Mouse (Mus musculus) neural tube, embryonic 10.5 days (tissue): ENCODE results near the gene Anapc15-ps.

Experiments
- DNase-seq: peaks from one replicate; pipeline ENCODE4 v3.0.0-alpha.2; 2017; ENCODE audit warnings: low spot score; ENCODE audit errors: extremely low spot score

Anapc15-ps gene

DNA sequence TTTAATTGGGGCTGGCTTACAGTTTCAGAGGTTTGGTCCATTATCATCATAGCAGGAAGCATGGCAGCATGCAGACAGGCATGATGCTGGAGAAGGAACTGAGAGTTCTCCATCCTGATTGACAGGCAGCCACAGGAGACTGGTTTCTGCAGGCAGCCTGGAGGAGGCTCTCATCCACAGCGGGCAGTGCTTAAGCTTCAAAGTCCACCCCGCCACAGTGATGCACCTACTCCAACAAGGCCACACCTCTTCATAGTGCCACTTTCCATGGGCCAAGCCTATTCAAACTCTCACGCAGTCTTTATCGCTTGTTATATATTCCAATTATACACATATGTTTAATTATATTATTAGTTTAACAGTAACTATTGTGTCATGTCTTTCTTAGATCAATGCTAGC is 18.1 kb upstream of the Anapc15-ps start:
- no peak for DNase-seq

DNA sequence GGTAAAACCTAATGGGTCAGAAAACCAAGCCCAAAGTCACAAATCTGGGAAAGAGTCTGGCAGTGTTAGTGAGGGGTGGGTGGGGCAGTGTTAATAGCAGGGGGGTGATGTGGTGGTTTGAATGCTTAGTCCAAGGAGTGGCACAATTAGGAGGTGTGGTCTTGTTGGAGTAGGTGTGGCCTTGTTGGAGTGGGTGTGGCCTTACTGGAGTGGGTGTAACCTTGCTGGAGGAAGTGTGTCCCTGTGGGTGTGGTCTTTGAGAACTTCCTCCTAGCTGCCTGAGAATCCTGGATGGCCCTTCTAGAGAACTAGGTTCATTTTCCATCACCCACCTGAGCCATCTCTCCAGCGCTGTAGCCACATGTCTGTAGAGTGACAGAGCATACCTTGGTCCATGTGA is 16.6 kb upstream of the Anapc15-ps start:
- DNase-seq: no peak

DNA sequence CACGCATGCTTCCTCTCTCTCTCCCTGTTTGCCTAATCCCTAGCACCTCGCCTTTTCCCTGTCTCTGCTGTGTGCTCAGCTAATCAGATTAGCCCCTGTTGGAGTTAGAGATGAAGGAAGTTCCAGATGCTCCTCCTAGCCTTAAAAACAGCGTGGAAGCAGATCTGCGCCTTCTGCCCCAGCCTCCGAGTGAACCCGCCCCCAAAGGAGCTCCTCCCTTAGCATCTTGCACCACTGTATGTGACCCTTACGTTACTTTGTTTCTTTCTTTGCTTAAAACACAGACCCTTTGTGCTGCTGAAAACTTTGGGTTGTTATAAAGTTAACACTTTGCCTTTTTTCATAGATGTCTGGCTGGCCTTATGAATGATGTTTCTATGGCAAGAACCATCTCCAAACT is 15.8 kb upstream of the Anapc15-ps start:
- no peak for DNase-seq

DNA sequence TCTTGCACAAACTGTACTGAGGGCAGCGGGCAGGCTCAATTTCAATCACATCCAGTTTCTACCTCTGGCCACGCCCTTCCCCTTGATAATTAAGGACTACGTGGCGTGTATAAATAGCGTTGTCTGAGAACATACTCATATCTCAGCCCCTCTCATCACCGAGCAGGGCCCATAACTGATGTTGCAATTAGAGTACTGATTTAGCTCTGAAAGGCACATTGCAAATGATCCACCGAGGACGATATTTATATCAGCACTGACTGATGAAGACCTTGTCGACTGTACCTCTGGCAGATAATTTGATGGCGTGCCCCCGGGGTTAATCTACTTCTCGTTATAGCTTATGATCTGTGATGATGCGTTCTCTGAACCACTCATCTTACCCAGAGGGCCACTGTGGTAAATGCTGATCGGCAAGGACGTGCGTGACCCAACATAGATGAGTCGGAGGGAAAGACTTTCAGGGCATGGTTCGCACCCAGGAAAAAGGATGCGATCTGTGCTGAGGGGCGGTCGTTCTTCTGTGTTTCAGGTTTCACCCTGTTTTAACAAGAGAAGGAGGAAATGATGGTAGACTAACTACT is 14.4 kb upstream of the Anapc15-ps start:
- DNase-seq: no peak

DNA sequence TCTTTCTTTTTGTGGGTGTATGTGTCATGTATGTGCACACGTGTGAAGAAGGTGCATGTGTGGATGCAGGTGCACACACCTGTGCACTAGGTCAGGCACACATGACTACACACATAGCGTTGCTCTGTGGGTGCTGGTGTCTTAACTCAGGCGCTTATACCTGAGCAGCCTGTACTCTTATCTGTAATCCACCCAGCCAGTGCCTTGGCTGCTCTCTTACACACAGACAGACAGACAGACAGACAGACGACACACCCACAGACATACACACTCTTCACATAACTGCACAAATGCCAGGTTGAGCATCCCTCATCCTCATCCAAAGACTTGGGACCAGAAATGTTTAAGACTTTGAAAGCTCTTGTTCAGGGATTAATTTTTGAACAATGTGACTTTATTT is 12.8 kb upstream of the Anapc15-ps start:
- DNase-seq: no peak

DNA sequence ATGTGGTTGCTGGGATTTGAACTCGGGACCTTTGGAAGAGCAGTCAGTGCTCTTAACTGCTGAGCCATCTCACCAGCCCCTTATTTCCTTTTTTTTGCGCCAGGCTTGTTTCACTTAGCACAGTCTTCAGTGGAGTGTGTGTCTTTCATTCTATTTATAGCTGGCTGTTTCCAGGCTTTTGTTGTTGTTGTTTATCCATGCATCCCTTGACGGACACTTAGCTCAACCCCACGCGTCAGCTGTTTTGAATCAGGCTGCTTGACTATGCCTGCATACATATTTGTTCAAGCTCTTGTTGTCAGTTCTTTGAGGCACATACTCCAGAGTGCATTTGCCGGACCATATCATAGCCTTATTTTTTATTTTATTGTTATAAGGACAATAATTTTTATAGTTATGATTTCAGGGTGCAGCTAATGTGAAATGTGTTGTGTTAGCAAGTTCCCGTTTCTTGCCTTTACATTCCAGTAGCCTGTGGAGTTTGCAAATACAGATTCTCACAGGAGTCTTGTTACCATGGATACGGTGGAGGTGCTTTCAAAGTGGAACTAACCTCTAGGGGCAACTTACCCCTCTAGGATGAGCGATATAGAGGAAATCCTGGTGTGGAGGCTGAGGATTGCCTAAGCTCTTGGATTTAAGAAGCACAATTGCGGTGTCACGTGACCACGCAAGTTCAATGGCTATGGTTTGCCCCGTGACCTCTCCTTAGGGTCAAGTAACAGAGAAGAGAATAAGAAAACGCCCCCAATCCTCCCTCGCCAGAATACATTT is 11.7 kb upstream of the Anapc15-ps start:
- no peak for DNase-seq

DNA sequence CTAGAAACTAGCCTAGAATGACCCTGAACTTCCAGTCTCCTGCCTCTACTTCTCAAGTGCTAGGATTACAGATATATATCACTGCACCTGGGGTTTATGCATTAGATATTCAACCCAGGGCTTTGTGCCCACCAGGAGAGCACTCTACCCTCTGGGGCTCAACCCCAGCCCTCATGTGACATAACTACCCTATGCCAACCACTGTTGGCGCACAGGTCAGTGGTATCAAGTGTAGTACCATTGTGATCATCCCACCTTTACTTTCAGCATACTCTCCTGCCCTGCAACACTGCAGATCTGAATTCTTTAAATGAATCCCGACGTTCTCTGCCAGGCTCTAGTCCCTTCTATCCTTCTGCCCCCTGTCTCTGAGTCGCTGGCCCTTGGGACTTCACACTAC is 11.0 kb upstream of the Anapc15-ps start:
- DNase-seq: no peak

GRCm38 (mm10) chr10:95683735-95684134 is 10.5 kb upstream of the Anapc15-ps start:
- DNase-seq: no peak

GRCm38 (mm10) chr10:95682964-95683363 is 9.7 kb upstream of the Anapc15-ps start:
- no peak for DNase-seq

GRCm38 (mm10) chr10:95682091-95682740 is 9.0 kb upstream of the Anapc15-ps start:
- no peak for DNase-seq

GRCm38 (mm10) chr10:95681481-95681880 is 8.2 kb upstream of the Anapc15-ps start:
- DNase-seq: no peak

- no peak for DNase-seq
These were observed 7.8 kb upstream of the Anapc15-ps start for GRCm38 (mm10) chr10:95681058-95681440.

GRCm38 (mm10) chr10:95680153-95681057 is 7.2 kb upstream of the Anapc15-ps start:
- no peak for DNase-seq

DNA sequence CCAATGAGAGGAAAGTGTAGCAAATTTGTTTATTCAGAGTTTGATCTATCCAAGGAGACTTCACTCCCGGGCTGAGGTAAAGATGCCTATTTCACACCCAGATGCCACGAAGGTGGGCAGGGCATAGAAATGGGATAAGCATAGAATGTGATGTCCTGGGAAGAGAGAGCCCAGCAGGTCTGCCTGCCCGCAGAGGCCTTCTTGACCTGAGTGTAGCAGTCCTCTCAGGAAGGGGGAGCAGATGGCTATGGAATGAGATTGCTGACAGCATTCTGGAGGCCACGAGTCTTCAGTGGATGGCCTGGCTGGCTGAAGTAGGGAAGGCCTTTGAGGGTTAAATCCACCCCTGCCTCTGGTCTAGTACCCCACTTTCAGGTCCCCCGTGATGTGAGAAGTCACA is 5.9 kb upstream of the Anapc15-ps start:
- DNase-seq: no peak

DNA sequence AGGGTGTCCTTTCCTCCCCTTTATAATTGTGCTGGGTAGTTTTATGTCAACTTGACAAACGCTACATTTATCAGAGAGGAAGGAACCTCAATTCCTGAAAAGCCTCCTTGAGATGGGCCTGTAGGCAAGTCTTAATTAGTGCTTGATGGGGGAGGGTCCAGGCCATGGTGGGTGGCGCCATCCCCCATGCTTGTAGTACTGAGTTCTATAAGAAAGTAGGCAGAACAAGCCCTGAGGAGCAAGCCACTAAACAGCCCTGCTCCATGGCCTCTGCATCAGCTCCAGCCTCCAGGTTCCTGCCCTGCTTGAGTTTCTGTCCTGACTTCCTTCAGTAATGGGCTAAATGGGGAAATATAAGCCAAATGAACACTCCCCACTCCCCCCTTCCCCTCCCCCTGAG is 5.4 kb upstream of the Anapc15-ps start:
- DNase-seq: no peak

DNA sequence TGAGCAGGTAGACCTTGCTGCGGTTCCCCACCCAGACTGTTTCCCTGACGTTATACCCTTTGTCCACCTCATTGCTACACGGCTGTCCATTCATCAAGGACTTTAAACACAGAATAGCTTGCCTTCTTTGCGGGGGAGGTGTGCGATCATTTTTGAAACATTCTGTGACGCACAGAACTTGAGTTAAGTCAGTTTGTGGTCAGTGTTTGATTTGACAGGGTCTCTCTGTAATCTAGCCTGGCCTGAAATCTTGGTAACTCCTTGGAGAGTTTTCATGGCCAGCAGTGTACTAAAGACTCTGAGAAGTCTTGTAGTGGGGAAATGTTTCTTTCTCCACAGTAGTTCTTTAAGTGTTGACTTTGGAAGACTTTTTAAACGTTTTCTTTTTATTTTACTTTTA is 5.0 kb upstream of the Anapc15-ps start:
- DNase-seq: no peak

- peak; percentile 34 for DNase-seq
These were observed 4.3 kb upstream of the Anapc15-ps start for GRCm38 (mm10) chr10:95677356-95678109.

GRCm38 (mm10) chr10:95676991-95677355 is 3.7 kb upstream of the Anapc15-ps start:
- no peak for DNase-seq

DNA sequence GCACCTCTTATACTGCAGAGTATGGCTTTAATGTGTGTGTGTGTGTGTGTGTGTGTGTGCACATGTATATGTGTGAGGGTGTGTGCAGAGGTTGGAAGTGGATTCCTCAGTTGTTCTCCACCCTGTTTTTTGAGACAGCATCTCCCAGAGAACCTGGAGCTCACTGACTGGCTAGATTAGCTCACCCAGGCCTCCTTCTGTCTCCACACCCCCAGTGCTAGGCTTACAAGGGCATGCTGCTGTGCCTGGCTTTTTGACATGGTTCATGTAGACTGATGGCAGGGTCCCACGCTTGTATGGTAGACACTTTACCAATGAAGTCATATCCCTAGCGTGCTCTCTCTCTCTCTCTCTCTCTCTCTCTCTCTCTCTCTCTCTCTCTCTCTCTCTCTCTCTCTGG is 3.1 kb upstream of the Anapc15-ps start:
- DNase-seq: no peak

- no peak for DNase-seq
These were observed 2.2 kb downstream of the Anapc15-ps start for GRCm38 (mm10) chr10:95670781-95671780.
